Mouse (Mus musculus): ENCODE measurements around the gene Dph2. TPM values are rescaled to one million over a fixed set of nuclear protein-coding genes. Genes with fewer than 3 reads are reported as not detected.

Gene Dph2
- 38.8 and 45.8 TPM in 2 replicates for polyA plus RNA-seq (2012; rRNA removed)

GRCm38 (mm10) chr4:117891738-117892161 lies at the start of gene Dph2:
Dph2 (minus strand) TSS chr4:117892032.
- Histone ChIP-seq H3K4me3 (ENCODE audit: control insufficient read depth, insufficient read depth, low read length) (peak within 1 kb of the TSS; percentile 85), H3K36me3 (ENCODE audit: control insufficient read depth, insufficient read depth, low read length) (no peaks in the 10 kb centered on the region), H3K4me1 (replicated peaks; ENCODE audit: control insufficient read depth, insufficient read depth, low read length) (peaks cover 14% of the 10 kb centered on the region), H3K27me3 (ENCODE audit: control insufficient read depth, insufficient read depth, low read length) (no peaks in the 10 kb centered on the region), H3K27ac (ENCODE audit: control insufficient read depth, insufficient read depth, low read length) (no peak within 1 kb of the TSS)
- TF ChIP-seq CTCF (IDR thresholded peaks at IDR 0.05; ENCODE audit: borderline replicate concordance, control insufficient read depth, extremely low read depth, insufficient read depth, low read length, poor library complexity) (no peak), POLR2A (IDR thresholded peaks at IDR 0.05; ENCODE audit: control insufficient read depth, extremely low read depth, insufficient read depth, low read length, poor library complexity) (0 out of 2 replicates have a peak, but pooled peaks have one; percentile 17)
- peak; percentile 87 for DNase-seq
- under 1% methylated on average over 21 of the region's 21 CpGs for WGBS

GRCm38 (mm10) chr4:117936964-117937363 lies 45.1 kb upstream of the Dph2 start:
- Histone ChIP-seq H3K27ac (ENCODE audit: control insufficient read depth, insufficient read depth, low read length) (no peak overlapping the region), H3K36me3 (ENCODE audit: control insufficient read depth, insufficient read depth, low read length) (no peaks in the 10 kb centered on the region), H3K27me3 (ENCODE audit: control insufficient read depth, insufficient read depth, low read length) (no peaks in the 10 kb centered on the region), H3K4me3 (ENCODE audit: control insufficient read depth, insufficient read depth, low read length) (no peak overlapping the region), H3K4me1 (replicated peaks; ENCODE audit: control insufficient read depth, insufficient read depth, low read length) (no peaks in the 10 kb centered on the region)
- TF ChIP-seq CTCF (IDR thresholded peaks at IDR 0.05; ENCODE audit: borderline replicate concordance, control insufficient read depth, extremely low read depth, insufficient read depth, low read length, poor library complexity): no peak
- no peak for TF ChIP-seq POLR2A (IDR thresholded peaks at IDR 0.05; ENCODE audit: control insufficient read depth, extremely low read depth, insufficient read depth, low read length, poor library complexity)
- no peak for DNase-seq
- WGBS: 98% methylated on average over 5 of the region's 5 CpGs

- DNase-seq: no peak
- 94% methylated on average over 4 of the region's 4 CpGs for WGBS
- H3K36me3 ChIP-seq (ENCODE audit: control insufficient read depth, insufficient read depth, low read length): no peaks in the 10 kb centered on the region
- no peak overlapping the region for H3K4me3 ChIP-seq (ENCODE audit: control insufficient read depth, insufficient read depth, low read length)
- H3K4me1 ChIP-seq (replicated peaks; ENCODE audit: control insufficient read depth, insufficient read depth, low read length): no peaks in the 10 kb centered on the region
- peaks cover 7% of the 10 kb centered on the region; the same call in 1 of the 2 replicates for H3K27me3 ChIP-seq (ENCODE audit: control insufficient read depth, insufficient read depth, low read length)
- no peak overlapping the region for H3K27ac ChIP-seq (ENCODE audit: control insufficient read depth, insufficient read depth, low read length)
- TF ChIP-seq POLR2A (IDR thresholded peaks at IDR 0.05; ENCODE audit: control insufficient read depth, extremely low read depth, insufficient read depth, low read length, poor library complexity) (no peak), CTCF (IDR thresholded peaks at IDR 0.05; ENCODE audit: borderline replicate concordance, control insufficient read depth, extremely low read depth, insufficient read depth, low read length, poor library complexity) (no peak)
Measured at GRCm38 (mm10) chr4:117934081-117934480, 42.2 kb upstream of the Dph2 start.

GRCm38 (mm10) chr4:117933248-117933647 lies 41.4 kb upstream of the Dph2 start:
- H3K4me1 ChIP-seq (replicated peaks; ENCODE audit: control insufficient read depth, insufficient read depth, low read length): no peaks in the 10 kb centered on the region
- DNase-seq: no peak
- H3K4me3 ChIP-seq (ENCODE audit: control insufficient read depth, insufficient read depth, low read length): no peak overlapping the region
- H3K27ac ChIP-seq (ENCODE audit: control insufficient read depth, insufficient read depth, low read length): no peak overlapping the region
- peaks cover 12% of the 10 kb centered on the region; the same call in 1 of the 2 replicates for H3K27me3 ChIP-seq (ENCODE audit: control insufficient read depth, insufficient read depth, low read length)
- no peak for TF ChIP-seq POLR2A (IDR thresholded peaks at IDR 0.05; ENCODE audit: control insufficient read depth, extremely low read depth, insufficient read depth, low read length, poor library complexity)
- no peak for TF ChIP-seq CTCF (IDR thresholded peaks at IDR 0.05; ENCODE audit: borderline replicate concordance, control insufficient read depth, extremely low read depth, insufficient read depth, low read length, poor library complexity)
- 97% methylated on average over 5 of the region's 5 CpGs for WGBS
- H3K36me3 ChIP-seq (ENCODE audit: control insufficient read depth, insufficient read depth, low read length): no peaks in the 10 kb centered on the region

- Histone ChIP-seq H3K27ac (ENCODE audit: control insufficient read depth, insufficient read depth, low read length) (no peak within 1 kb of the TSS), H3K27me3 (ENCODE audit: control insufficient read depth, insufficient read depth, low read length) (peaks cover 12% of the 10 kb centered on the region; the same call in 1 of the 2 replicates), H3K4me3 (ENCODE audit: control insufficient read depth, insufficient read depth, low read length) (no peak within 1 kb of the TSS), H3K36me3 (ENCODE audit: control insufficient read depth, insufficient read depth, low read length) (no peaks in the 10 kb centered on the region), H3K4me1 (replicated peaks; ENCODE audit: control insufficient read depth, insufficient read depth, low read length) (peaks cover 3% of the 10 kb centered on the region; the same call in 1 of the 2 replicates)
- no peak for TF ChIP-seq CTCF (IDR thresholded peaks at IDR 0.05; ENCODE audit: borderline replicate concordance, control insufficient read depth, extremely low read depth, insufficient read depth, low read length, poor library complexity)
- no peak for TF ChIP-seq POLR2A (IDR thresholded peaks at IDR 0.05; ENCODE audit: control insufficient read depth, extremely low read depth, insufficient read depth, low read length, poor library complexity)
- 8% methylated on average over 33 of the region's 33 CpGs for WGBS
- DNase-seq: no peak
Measured at GRCm38 (mm10) chr4:117929391-117929881, 37.6 kb upstream of the Dph2 start, which contains the start of gene Artn. Artn (minus strand) TSS chr4:117929763.

- H3K27me3 ChIP-seq (ENCODE audit: control insufficient read depth, insufficient read depth, low read length): peaks cover 12% of the 10 kb centered on the region; the same call in 1 of the 2 replicates
- WGBS: 5% methylated on average over 13 of the region's 13 CpGs
- H3K27ac ChIP-seq (ENCODE audit: control insufficient read depth, insufficient read depth, low read length): no peak overlapping the region
- no peak for DNase-seq
- H3K4me1 ChIP-seq (replicated peaks; ENCODE audit: control insufficient read depth, insufficient read depth, low read length): peaks cover 3% of the 10 kb centered on the region; the same call in 1 of the 2 replicates
- TF ChIP-seq CTCF (IDR thresholded peaks at IDR 0.05; ENCODE audit: borderline replicate concordance, control insufficient read depth, extremely low read depth, insufficient read depth, low read length, poor library complexity): no peak
- TF ChIP-seq POLR2A (IDR thresholded peaks at IDR 0.05; ENCODE audit: control insufficient read depth, extremely low read depth, insufficient read depth, low read length, poor library complexity): no peak
- no peak overlapping the region for H3K4me3 ChIP-seq (ENCODE audit: control insufficient read depth, insufficient read depth, low read length)
- no peaks in the 10 kb centered on the region for H3K36me3 ChIP-seq (ENCODE audit: control insufficient read depth, insufficient read depth, low read length)
Measured at GRCm38 (mm10) chr4:117928699-117929241, 36.9 kb upstream of the Dph2 start.
